Mouse (Mus musculus): ENCODE measurements around the gene Irak2. TPM values are rescaled to one million over a fixed set of nuclear protein-coding genes. Genes with fewer than 3 reads are reported as not detected.

The Irak2 gene
- polyA plus RNA-seq (2014; fragmentation: Nextera tagmentation; extraction: Ambion mirVana): 6.3 and 7.4 TPM in 2 replicates

DNA sequence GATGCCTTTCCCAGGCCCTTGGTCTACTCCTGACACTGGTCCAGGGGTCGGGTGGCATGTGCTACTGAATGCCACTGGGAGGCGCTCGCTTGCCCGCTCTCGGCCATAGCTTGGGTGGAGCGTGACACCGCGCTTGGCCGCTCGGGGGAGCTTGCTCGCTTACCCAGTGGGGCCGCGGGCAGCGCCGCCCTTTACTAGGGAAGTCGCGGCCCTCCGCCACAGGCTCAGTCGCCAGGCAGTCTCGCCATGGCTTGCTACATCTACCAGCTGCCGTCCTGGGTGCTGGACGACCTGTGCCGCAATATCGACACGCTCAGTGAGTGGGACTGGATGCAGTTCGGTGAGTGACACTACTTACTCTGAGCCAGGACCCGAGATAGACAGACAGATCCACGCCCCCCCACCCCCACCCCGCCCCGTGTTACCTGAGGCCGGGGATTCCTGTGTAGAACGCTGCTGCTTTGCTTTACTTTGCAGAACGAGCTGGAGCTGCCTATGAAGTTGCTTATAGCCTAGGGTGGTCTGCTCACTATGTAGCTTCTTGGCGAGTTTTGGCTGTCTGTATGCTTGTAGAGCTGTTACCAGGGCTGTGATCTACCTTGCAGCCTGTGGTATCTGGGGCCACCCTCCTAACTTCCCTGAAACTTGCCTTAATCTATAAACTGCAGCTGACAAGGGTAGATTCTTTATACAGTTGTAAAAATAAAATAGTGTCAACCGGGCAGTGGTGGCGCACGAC lies at the start of gene Irak2:
Irak2 (plus strand) TSS at position 166 of the 739 bp plus-strand sequence.
- H3K9me3 ChIP-seq (ENCODE audit: control insufficient read depth, low read depth, low read length): no peaks in the 10 kb centered on the region
- 9% methylated on average over 37 of the region's 37 CpGs for WGBS
- H3K4me1 ChIP-seq (ENCODE audit: control insufficient read depth, insufficient read depth, low read length): 0 out of 2 replicates have a peak, but pooled peaks cover 3% of the 10 kb centered on the region
- H3K27ac ChIP-seq (ENCODE audit: low read length): no peak within 1 kb of the TSS; the same call in 1 of the 2 replicates
- H3K27me3 ChIP-seq (ENCODE audit: control insufficient read depth, insufficient read depth, low read length): no peaks in the 10 kb centered on the region
- H3K9ac ChIP-seq (replicated peaks; ENCODE audit: low read depth, low read length): peak within 1 kb of the TSS; percentile 40
- no peaks in the 10 kb centered on the region for H3K36me3 ChIP-seq (ENCODE audit: control insufficient read depth, insufficient read depth, low read length)
- peak; percentile 91 for ATAC-seq (ENCODE audit: insufficient number of reproducible peaks, insufficient read depth, low FRiP score, low read depth)
- peak within 1 kb of the TSS; percentile 44 for H3K4me3 ChIP-seq (ENCODE audit: low read depth, low read length)
- peak within 1 kb of the TSS; percentile 63 for H3K4me2 ChIP-seq (replicated peaks; ENCODE audit: low read depth, low read length)

DNA sequence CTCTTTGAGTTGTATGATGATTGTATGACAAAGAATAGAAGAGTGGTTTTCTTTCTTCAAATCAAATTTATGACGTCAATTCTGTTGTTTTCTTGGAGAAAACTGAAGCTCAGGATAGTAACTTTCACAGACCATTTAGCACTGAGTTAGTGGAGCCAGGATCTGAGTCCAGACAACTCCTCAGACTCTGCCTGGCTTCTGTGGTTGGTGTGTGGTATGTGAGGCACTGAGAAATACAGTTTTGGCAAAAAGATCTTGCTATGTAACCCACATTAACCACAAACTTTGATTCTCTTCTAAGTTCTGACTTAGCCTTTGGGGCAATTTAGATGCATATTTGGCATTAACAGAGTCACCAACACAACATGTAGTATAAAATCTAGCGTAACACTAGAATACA lies 45.6 kb upstream of the Irak2 start:
- Histone ChIP-seq H3K4me3 (ENCODE audit: low read depth, low read length) (no peak overlapping the region), H3K9me3 (ENCODE audit: control insufficient read depth, low read depth, low read length) (no peaks in the 10 kb centered on the region), H3K4me2 (replicated peaks; ENCODE audit: low read depth, low read length) (no peak overlapping the region), H3K27ac (ENCODE audit: low read length) (no peak overlapping the region), H3K4me1 (ENCODE audit: control insufficient read depth, insufficient read depth, low read length) (no peaks in the 10 kb centered on the region), H3K9ac (replicated peaks; ENCODE audit: low read depth, low read length) (no peak overlapping the region), H3K36me3 (ENCODE audit: control insufficient read depth, insufficient read depth, low read length) (peaks cover 3% of the 10 kb centered on the region; the same call in 1 of the 2 replicates), H3K27me3 (ENCODE audit: control insufficient read depth, insufficient read depth, low read length) (no peaks in the 10 kb centered on the region)
- 91% methylated on average over 2 of the region's 2 CpGs for WGBS
- no peak for ATAC-seq (ENCODE audit: insufficient number of reproducible peaks, insufficient read depth, low FRiP score, low read depth)

DNA sequence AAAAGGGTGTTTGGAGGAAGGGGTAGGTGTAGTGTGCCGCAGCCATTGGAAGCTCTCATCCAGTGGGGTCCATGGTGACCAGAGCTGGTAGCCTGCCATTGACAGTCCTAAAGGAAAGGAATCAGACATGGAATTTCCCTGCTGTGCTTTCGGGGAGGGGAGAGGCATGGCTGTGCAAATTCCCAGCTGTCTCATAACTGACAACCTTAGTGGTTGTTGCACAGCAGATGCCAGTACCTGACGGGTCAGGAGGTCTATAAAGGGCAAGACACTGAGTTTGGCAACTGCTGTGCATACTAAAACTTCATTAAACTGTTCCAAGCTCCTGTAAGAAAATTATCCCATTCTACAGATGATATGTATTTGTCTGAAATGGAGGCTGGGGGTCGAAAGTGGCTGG lies 40.3 kb upstream of the Irak2 start:
- no peak overlapping the region for H3K9ac ChIP-seq (replicated peaks; ENCODE audit: low read depth, low read length)
- H3K4me2 ChIP-seq (replicated peaks; ENCODE audit: low read depth, low read length): no peak overlapping the region
- H3K27me3 ChIP-seq (ENCODE audit: control insufficient read depth, insufficient read depth, low read length): no peaks in the 10 kb centered on the region
- H3K9me3 ChIP-seq (ENCODE audit: control insufficient read depth, low read depth, low read length): no peaks in the 10 kb centered on the region
- H3K27ac ChIP-seq (ENCODE audit: low read length): no peak overlapping the region
- H3K4me1 ChIP-seq (ENCODE audit: control insufficient read depth, insufficient read depth, low read length): peaks cover 5% of the 10 kb centered on the region; the same call in 1 of the 2 replicates
- H3K36me3 ChIP-seq (ENCODE audit: control insufficient read depth, insufficient read depth, low read length): no peaks in the 10 kb centered on the region; the same call in 1 of the 2 replicates
- 90% methylated on average over 4 of the region's 4 CpGs for WGBS
- H3K4me3 ChIP-seq (ENCODE audit: low read depth, low read length): no peak overlapping the region
- ATAC-seq (ENCODE audit: insufficient number of reproducible peaks, insufficient read depth, low FRiP score, low read depth): no peak

DNA sequence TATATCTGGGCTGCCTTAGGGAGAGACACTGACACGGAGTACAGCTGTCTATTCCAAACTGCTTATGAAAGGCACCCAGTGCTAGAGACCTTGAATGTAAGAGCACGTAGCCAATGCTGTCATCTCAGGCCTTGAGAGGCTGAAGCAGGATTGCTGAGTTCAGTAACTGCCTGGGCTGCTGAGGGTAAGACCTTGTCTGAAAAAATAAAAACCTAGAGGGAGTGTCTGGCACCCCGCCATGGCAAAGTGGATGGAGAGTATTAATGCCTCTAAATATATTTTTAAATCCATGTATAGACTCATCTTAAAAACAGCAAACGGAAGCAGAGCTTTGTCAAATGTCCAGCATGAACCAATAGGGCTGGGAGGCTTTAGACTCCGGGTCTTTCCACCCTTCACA lies 38.4 kb upstream of the Irak2 start:
- H3K4me2 ChIP-seq (replicated peaks; ENCODE audit: low read depth, low read length): no peak overlapping the region

DNA sequence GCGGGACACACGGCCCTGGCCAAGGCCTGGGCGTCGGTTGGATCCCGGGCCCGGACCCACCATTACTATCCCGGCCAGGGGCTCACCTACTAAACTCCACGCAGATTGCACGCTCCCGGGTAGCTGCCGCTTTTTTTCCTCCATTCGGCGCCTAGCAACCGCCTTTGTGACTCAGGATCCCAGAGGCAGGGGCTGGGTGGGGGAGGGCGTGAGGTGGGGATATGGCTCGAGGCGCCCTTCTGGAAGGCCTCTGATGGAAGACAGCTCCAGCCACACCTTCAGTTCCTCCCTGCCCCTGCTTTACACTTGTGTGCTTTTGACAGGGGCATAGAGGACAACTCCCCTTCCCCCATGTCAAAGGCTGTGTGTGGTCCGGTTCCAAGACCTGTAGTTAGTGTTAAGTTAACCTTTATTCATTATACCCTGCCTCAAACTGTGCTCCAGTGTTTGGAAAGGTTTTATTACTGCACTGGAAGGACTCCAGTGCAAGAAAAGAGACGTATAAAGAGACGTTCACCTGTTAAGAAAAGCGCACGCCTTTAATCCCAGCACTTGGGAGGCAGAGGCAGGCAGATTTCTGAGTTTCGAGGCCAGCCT lies 37.6 kb upstream of the Irak2 start, which contains the start of gene Fancd2os:
Fancd2os (minus strand) TSS at position 173 of the 597 bp plus-strand sequence.
- H3K27ac ChIP-seq (ENCODE audit: low read length): no peak within 1 kb of the TSS
- no peak within 1 kb of the TSS for H3K9ac ChIP-seq (replicated peaks; ENCODE audit: low read depth, low read length)
- H3K4me2 ChIP-seq (replicated peaks; ENCODE audit: low read depth, low read length): 0 out of 2 replicates have a peak within 1 kb of the TSS, but pooled peaks have one; percentile 7
- H3K36me3 ChIP-seq (ENCODE audit: control insufficient read depth, insufficient read depth, low read length): no peaks in the 10 kb centered on the region; the same call in 1 of the 2 replicates
- H3K4me3 ChIP-seq (ENCODE audit: low read depth, low read length): no peak within 1 kb of the TSS
- H3K27me3 ChIP-seq (ENCODE audit: control insufficient read depth, insufficient read depth, low read length): no peaks in the 10 kb centered on the region
- H3K4me1 ChIP-seq (ENCODE audit: control insufficient read depth, insufficient read depth, low read length): peaks cover 8% of the 10 kb centered on the region
- ATAC-seq (ENCODE audit: insufficient number of reproducible peaks, insufficient read depth, low FRiP score, low read depth): no peak
- no peaks in the 10 kb centered on the region for H3K9me3 ChIP-seq (ENCODE audit: control insufficient read depth, low read depth, low read length)
- WGBS: 48% methylated on average over 23 of the region's 23 CpGs

More for the DNA sequence above, 38.4 kb upstream of the Irak2 start:
- Histone ChIP-seq H3K9me3 (ENCODE audit: control insufficient read depth, low read depth, low read length) (no peaks in the 10 kb centered on the region), H3K36me3 (ENCODE audit: control insufficient read depth, insufficient read depth, low read length) (no peaks in the 10 kb centered on the region; the same call in 1 of the 2 replicates), H3K27ac (ENCODE audit: low read length) (no peak overlapping the region), H3K4me1 (ENCODE audit: control insufficient read depth, insufficient read depth, low read length) (peaks cover 5% of the 10 kb centered on the region; the same call in 1 of the 2 replicates), H3K27me3 (ENCODE audit: control insufficient read depth, insufficient read depth, low read length) (no peaks in the 10 kb centered on the region), H3K4me3 (ENCODE audit: low read depth, low read length) (no peak overlapping the region), H3K9ac (replicated peaks; ENCODE audit: low read depth, low read length) (no peak overlapping the region)
- no peak for ATAC-seq (ENCODE audit: insufficient number of reproducible peaks, insufficient read depth, low FRiP score, low read depth)
- 52% methylated on average over 5 of the region's 5 CpGs for WGBS

DNA sequence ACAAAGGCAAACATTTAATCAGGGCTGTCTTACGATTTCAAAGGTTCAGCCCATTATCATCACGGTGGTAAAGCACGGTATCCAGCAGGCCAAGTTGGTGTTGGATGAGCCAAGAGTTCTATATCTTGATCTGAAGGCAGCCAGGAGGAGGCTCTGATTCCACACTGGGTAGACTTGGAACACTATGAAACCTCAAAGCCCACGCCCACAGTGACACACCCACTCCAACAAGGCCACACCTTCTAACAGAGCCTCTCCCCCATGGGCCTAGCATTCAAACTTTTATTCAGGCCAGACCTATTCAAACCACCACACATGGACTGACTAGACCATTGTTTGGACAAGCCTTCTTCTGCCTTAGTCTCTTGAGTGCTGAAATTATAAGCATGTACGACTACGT lies 35.4 kb upstream of the Irak2 start:
- ATAC-seq (ENCODE audit: insufficient number of reproducible peaks, insufficient read depth, low FRiP score, low read depth): no peak
- 89% methylated on average over 6 of the region's 6 CpGs for WGBS
- H3K27ac ChIP-seq (ENCODE audit: low read length): no peak overlapping the region
- H3K36me3 ChIP-seq (ENCODE audit: control insufficient read depth, insufficient read depth, low read length): no peaks in the 10 kb centered on the region
- H3K9me3 ChIP-seq (ENCODE audit: control insufficient read depth, low read depth, low read length): no peaks in the 10 kb centered on the region
- H3K4me3 ChIP-seq (ENCODE audit: low read depth, low read length): no peak overlapping the region
- H3K4me2 ChIP-seq (replicated peaks; ENCODE audit: low read depth, low read length): no peak overlapping the region
- peaks cover 15% of the 10 kb centered on the region for H3K4me1 ChIP-seq (ENCODE audit: control insufficient read depth, insufficient read depth, low read length)
- no peaks in the 10 kb centered on the region for H3K27me3 ChIP-seq (ENCODE audit: control insufficient read depth, insufficient read depth, low read length)
- H3K9ac ChIP-seq (replicated peaks; ENCODE audit: low read depth, low read length): no peak overlapping the region

DNA sequence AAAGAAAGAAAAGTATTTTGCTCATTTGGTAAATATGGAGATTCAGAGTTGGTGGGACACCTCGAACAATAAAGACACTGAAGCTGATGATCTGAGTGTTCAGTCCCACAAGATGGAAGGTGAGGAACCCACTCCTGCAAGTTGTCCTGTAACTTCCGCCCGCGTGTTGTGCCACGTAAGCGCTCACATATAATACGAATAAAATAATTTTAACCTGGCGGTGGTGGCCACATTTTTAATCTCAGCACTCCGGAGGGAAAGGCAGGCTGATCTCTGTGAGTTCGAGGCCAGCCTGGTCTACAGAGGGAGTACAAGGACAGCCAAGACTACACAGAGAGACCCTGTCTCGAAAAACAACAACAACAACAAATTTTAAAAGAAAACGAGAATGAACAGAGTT lies 34.3 kb upstream of the Irak2 start:
- H3K9ac ChIP-seq (replicated peaks; ENCODE audit: low read depth, low read length): 0 out of 2 replicates have a peak overlapping the region, but pooled peaks have one; percentile 25
- no peaks in the 10 kb centered on the region for H3K36me3 ChIP-seq (ENCODE audit: control insufficient read depth, insufficient read depth, low read length)
- no peaks in the 10 kb centered on the region for H3K9me3 ChIP-seq (ENCODE audit: control insufficient read depth, low read depth, low read length)
- H3K27ac ChIP-seq (ENCODE audit: low read length): peak overlapping the region; percentile 64; the same call in 1 of the 2 replicates
- 47% methylated on average over 12 of the region's 12 CpGs for WGBS
- peak overlapping the region; percentile 95 for H3K4me3 ChIP-seq (ENCODE audit: low read depth, low read length)
- peaks cover 15% of the 10 kb centered on the region for H3K4me1 ChIP-seq (ENCODE audit: control insufficient read depth, insufficient read depth, low read length)
- no peaks in the 10 kb centered on the region for H3K27me3 ChIP-seq (ENCODE audit: control insufficient read depth, insufficient read depth, low read length)
- peak overlapping the region; percentile 61 for H3K4me2 ChIP-seq (replicated peaks; ENCODE audit: low read depth, low read length)
- ATAC-seq (ENCODE audit: insufficient number of reproducible peaks, insufficient read depth, low FRiP score, low read depth): no peak

DNA sequence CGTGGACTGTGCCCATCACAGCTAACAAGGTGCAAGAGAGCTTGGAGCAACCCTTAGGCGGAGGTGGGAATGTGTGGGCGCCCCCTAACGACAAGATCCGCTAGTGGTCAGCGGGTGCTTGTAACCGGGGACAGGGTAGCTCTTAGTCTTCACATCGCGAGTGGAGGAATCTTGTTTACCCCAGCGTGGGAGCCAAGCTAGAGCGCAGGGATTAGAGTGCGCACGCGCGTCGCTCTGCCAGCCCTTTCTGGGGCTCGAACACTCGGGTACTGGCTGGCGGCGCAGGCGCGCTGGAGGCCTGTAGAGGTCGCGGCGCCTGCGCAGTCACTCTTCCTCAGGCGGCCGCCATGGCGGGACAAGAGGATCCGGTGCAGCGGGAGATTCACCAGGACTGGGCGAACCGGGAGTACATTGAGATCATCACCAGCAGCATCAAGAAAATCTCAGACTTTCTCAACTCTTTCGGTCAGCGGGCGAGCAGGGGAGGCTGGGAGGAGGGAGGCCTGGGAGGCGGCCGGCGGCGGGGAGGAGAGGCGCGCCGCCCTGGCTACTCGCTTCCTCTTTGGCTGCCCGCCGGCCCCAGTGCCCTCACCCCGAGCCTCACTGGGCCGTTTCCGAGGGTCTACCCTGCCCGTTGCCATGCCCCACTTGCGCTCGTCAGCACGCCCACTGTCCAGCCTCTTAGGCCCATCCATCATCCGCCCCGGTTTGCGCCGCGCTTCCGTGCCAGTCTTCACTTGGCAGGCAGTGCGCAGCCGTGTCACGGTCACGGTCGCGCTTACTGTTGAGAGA lies 33.6 kb upstream of the Irak2 start, which contains the start of gene Brk1:
Brk1 (plus strand) TSS at position 341 of the 792 bp plus-strand sequence.
- H3K36me3 ChIP-seq (ENCODE audit: control insufficient read depth, insufficient read depth, low read length): peaks cover 3% of the 10 kb centered on the region; the same call in 1 of the 2 replicates
- peak within 1 kb of the TSS; percentile 90 for H3K9ac ChIP-seq (replicated peaks; ENCODE audit: low read depth, low read length)
- H3K27ac ChIP-seq (ENCODE audit: low read length): peak within 1 kb of the TSS; percentile 64
- ATAC-seq (ENCODE audit: insufficient number of reproducible peaks, insufficient read depth, low FRiP score, low read depth): peak; percentile 92
- under 1% methylated on average over 65 of the region's 65 CpGs for WGBS
- H3K9me3 ChIP-seq (ENCODE audit: control insufficient read depth, low read depth, low read length): no peaks in the 10 kb centered on the region
- peaks cover 15% of the 10 kb centered on the region for H3K4me1 ChIP-seq (ENCODE audit: control insufficient read depth, insufficient read depth, low read length)
- no peaks in the 10 kb centered on the region for H3K27me3 ChIP-seq (ENCODE audit: control insufficient read depth, insufficient read depth, low read length)
- peak within 1 kb of the TSS; percentile 95 for H3K4me3 ChIP-seq (ENCODE audit: low read depth, low read length)
- H3K4me2 ChIP-seq (replicated peaks; ENCODE audit: low read depth, low read length): peak within 1 kb of the TSS; percentile 61

Measured in stomach, embryonic 14.5 days (tissue).